Mouse (Mus musculus) cerebellum, adult 11 months (tissue): Measurements from ENCODE around the gene Dixdc1.

Source experiments
- DNase-seq: peaks from one replicate; pipeline ENCODE4 v3.0.0; 2022

Gene Dixdc1

DNA sequence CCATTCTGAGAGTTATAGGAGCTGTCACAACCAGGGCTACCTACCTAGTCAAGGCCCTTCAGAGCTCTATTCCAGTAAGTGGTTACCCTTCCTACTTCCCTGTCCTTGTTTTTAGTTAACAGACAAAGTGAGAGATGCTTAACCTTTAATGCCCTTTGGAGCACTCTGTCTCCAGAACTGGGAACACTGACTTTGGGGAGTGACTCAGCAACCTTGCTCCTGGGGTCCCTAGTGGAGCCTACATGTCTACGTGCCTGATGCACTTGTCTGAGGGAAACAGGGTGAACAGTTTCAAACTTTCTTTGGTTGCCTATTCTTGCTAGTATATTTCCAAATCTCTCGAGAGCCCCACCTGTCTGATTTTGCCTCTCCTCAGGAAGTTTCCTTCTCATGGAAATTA lies 3.4 kb upstream of the Dixdc1 start:
- DNase-seq, result no peak

DNA sequence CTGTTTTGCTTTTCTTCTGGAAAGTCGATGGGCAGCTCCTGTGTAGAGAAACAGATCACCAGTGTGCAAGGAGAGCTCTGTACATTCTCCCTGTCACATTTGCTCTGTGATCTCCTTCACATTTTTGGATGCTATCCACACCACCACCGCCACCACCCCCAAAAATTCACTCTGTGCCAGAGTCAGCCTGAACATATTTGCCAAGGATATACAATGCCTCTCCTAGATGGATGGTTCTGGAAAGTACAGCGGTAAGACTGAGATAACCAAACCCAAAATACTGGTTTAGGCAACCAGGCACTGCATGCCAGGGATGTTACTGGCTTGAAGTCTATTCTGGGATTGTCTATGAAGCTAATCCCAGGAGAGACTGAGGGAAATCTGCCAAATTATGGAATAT lies 2.9 kb upstream of the Dixdc1 start:
- DNase-seq, result no peak

DNA sequence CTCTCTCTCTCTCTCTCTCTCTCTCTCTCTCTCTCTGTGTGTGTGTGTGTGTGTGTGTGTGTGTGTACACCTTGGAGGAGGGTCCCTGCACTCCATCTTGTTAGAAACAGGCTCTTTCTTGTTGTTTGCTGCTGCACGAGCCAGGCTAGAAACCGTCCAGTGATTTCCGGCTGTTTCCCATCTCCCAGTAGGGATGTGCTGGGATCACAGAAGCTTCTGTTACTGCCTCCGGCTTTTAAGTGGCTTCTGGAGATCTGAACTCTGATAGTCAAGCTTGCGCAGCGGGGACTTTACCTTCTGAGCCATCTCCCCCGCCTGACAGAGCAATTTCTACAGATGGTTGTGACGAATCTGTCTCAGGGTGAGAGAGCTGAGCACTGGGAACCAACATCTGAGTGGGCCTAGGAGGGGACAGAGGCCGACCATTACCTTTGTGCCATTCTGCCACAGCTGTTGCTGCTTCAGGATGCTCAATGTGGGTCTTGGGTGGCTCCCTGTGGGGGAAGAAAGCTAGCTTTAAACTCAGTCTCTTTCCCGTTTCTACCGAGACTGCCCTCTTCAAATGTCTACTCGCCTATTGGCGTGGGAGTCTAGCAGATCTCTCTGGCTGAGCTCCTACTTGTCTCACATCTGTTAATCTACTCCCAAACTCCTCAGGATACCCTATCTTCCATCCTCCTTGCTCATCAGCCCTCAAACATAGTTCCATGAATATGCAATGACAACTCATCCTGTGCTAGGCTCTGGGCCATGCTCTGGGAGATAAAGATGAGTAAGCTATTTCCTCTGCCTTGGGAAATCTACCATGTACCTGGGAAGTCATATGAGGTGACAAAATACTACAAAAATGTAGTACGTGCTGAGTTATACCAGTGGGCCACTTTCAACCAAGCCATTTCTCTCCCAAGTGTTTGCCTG lies 1.8 kb upstream of the Dixdc1 start:
- DNase-seq, result no peak

DNA sequence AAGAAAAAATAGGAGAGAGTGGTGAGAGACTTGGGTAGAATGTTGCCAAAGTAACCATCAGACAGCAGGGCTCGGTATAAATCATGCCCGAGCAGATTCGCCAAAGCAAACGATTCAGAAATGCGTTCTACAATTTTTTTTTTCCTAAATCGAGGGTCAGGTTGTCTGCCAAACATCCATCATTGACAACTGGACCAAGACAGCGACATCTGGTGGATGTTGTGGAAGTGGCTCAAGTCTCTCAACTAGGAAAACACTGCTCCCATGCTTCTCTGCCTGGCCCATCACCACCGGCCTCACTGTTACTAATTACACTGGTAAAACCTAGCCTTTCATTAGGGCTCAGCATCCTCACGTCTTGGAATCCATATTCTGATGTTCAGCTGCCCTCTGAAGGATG lies 4.3 kb downstream of the Dixdc1 start:
- peak; percentile 63 for DNase-seq

DNA sequence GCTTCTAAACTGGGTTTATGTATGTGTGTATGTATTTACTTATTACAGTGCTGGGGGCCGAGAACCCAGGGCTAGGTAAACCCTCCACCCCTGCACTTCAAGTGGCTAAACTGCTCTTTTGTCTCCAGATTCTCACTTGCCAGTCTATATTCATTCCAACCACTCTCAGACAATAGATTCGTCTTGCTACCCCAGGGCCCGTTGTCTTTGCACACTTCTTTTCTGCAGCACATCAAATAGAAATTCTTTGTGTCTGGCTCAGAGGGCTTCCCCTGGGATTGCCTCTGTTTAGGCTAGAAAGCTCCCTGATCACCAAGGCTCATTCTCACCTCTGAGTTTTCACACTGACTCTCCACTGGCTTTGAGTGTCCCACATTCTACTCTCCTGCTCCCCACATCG lies 6.8 kb downstream of the Dixdc1 start:
- no peak for DNase-seq

DNA sequence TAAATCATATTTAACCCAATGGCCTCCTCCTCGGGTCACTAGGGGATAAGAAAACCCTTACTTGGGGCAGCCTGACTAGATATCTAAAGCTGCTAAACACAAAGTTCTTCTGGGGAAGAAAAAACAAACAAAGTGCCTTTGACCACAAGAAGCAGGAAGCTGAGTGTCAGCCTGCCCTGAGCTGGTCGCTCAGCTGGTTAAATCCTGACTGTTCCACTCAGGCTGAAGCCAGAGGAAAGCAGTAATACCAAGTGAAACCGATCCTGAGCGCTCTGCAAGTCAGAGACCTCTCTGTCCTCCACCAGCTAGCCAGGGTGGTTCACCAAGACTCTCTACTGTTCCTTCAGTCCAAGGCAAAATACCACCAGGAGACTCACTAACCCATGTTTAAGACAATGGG lies 9.7 kb downstream of the Dixdc1 start:
- no peak for DNase-seq

DNA sequence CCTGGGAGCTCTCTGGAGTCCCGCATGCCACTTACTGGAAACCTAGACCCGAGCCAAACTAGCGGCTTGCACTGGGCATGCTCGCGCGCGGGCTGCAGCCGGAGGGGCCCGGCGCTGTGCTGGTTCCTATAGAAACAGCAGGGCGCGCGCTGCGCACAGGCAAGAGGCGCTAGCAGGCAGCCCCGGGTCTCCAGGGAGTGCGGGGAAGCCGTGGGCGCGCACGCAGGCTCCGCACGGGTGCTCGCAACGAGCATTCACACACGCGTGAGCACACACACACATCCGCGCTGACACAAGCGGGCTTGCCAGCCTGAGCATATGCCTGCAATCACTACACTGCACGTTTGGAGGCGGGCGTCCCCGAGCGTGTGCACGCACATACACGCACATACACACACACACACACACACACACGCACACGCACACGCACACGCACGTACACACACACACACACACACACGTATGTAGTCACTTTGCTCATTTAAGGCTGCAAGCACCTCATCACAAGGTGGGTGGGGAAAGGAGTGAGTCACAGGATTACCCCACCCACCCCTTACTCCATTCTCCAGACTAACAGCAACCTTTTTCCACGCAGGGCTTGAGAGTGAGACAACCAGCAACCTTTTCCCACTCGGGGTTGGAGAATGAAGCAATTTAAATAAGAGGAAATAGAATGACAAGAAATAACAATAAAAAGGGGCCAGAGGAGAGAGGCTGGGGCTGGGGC lies 11.2 kb downstream of the Dixdc1 start:
- peak; percentile 79 for DNase-seq

DNA sequence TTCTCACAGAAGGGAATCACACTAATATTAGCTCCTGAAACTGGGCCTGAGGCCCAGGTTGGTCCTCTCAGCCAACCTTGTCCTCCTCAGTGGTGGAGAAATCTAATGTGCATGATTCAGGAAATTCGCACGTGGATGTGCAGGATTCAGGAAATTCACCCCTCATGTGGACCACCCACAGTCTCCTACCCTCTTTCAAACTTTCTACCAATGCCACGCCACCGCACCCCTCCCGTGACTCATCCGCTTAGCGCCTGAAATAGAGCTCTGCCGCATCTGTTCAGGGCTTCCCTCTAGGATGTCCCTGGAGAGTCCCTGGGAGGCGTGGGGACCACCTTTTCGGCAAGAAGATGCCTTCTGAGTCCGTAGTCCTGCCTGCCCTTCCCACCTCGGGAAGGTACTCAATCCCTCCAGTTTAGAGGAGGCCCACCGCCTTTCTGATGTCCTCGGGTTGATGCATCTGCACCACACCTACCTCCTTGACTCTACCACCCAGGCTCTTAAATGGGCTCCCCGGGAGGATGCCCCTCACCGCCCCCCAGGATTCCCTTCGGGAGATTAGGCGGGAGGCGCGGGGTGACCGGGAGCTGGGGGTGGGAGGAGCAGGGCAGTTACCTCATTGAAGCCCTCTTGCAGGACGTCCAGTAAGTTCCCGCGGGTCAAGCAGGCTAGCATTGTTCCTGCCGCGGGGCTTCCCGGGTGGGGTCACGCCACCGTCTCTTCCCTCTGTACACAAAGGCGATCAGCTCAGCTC lies 12.0 kb downstream of the Dixdc1 start:
- peak; percentile 53 for DNase-seq

DNA sequence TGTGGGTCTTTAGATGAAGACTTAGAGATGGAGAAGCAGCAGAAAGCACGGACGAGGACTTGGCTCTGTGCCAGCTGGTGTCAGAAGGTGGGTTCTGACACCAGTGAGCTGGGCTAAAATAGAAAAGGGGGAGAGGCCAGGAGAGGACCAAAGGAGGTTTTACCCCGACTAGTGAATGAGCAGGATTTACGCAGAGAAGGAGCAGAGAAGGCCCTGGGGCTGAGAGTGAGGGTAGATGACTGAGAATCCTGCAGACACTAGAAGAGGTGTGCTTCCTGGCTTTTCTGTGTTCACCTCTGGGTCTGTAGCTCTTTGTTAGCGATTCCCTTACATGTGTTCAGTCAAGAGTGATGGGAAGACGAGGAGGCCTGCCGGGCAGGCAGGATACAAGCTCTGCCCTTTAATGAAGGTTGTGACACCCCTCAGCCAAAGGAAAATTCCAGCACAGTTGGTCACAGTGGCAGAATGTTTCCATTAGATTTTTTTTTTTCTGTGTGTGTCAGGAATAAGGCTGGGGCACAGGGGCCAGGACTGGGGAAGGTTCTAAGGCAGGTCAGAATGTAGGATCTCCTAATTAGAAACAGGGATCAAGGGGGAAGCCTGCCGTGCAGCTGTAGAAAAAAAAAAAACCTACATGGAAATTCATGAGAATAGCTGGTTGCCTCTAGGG lies 13.3 kb downstream of the Dixdc1 start:
- no peak for DNase-seq

DNA sequence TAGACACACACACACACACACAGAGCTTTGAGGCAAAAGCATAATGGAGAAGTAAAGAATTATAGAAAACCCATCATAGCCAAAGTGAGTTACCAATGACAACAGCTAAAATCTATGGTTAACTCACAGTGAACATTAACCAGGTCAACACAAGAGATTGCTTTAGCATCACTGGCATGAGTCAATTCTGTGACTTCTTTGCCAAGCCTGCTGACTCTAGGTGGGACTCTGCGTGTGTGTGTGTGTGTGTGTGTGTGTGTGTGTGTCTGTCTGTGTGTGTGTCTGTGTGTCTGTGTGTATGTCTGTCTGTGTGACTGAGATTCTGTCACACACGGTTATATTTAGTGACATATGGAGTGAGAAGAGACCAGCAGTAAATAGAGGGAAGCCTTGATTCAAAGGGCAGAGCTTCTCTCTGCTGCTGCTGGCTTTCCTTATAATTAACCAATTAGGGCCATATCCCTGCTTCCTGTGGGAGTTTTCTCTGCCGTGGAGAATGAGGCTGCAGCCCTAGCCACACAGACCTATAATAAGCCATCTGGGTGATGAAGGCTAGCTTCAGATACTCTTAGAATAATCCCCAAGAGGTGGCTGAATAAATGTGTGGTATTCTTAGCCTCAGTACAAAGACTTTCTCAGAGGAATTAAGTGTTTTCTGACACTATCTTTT lies 14.5 kb downstream of the Dixdc1 start:
- DNase-seq, result no peak

DNA sequence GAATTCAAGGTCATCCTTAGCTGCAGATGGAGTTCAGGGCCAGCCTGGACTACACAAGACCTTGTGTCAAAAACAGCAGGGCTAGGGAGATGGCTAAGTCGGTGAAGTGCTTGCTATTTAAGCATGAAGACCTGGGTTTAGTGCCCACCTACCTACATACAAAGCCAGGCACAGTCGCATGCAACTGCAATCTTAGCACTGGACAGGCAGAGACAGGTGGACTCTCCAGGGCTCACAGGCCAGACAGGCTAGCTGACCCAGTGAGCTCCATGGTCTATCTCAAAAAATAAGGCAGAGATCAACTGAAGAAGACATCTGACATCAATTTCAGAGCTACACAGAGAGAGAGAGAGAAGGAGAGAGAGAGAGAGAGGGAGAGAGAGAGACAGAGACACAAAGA lies 15.2 kb downstream of the Dixdc1 start:
- DNase-seq, result no peak

DNA sequence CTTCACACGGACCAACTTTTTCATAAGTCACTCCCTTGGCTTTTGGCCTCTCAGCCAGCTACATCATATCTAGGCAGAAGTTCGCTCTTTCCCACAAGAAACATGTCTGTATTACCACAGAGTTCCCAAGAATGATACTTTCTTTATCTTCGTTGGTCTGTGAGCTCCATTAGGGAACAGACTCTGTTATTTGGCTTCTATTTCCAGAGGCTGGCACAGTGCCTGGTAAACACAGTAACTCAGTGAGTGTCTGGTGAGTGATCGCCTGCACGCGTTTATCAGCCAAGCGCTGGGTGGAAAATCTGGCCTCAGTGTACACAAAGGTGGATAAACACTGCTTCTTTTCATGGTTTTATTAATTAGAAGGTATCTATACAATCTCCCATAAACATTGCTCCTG lies 15.9 kb downstream of the Dixdc1 start:
- DNase-seq, result peak; percentile 83

DNA sequence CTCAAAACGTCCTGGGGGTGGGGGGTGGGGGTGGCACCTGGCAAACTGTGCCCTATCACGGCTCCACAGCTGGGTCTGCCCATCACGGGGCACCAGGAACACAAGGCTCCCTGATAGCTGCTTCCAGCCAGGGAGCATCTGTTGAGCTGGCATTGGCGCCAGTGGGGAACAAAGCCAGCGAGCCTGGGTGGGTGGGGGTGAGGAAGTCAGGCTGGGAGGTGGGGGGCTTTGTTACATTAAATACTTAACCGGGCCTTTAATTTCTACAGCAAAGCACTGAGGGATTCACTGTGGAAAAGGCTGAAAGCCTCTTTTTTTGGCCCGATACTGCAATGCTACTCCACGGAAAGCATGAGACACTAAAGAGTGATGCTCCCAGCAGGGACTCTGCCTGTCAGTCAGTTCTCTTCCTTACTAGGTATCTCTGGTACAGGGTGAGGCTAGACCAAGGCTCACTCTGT lies 16.8 kb downstream of the Dixdc1 start:
- no peak for DNase-seq

DNA sequence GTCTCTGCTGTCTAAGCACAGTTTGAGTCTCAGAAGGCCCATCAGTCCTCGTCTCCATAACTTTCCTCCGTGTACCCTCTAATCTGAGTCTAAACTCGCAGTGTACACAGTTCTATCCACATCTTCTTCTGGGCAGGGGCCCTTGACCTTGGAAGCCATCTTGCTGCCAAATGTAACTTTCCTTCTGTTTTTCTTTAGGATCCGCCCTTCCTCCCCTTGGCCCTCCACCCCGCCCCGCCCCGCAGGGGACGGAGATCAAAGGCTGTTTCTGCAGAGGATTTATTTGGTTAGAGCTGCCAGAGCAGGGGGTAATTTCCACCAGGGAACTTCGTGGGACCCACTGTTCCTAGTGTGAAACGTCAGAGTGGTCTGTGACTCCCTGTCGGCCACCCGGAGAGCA lies 18.3 kb downstream of the Dixdc1 start:
- DNase-seq, result no peak

DNA sequence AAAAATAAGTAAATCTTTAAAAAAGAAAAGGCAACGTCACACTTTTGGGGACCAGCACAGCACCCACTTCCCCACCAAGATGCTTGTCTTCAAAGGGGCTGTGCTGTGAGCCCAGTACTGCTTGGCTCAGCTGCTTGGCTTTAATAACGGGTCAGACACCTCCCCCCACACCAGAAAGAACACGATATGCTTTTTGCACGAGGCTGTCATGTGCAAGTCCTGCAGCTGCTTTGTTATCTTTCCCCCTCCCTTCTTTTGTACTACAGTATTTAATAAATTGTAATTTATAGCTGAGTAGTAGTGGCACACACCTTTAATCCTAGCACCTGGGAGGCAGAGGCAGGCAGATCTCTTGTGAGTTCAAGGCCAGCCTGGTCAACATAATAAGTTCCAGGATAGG lies 20.4 kb downstream of the Dixdc1 start:
- no peak for DNase-seq

DNA sequence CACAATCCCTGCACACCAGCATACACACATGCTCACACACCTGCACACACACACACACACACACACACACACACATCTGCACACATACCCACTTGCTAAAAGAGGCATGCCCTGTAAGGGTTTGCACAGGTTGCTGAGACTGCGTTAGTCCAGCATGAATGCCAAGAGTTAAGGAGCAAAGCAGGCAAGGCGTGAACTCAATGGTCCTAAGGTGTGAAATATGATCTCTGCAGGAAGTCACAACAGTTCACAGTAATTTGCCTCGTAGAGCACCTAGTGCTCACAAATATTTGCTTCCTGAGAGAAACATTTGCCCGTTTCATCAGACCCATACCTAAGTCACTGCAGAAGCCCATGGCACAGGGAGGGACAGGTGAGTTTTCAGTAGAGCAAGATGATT lies 25.1 kb downstream of the Dixdc1 start:
- DNase-seq, result no peak

DNA sequence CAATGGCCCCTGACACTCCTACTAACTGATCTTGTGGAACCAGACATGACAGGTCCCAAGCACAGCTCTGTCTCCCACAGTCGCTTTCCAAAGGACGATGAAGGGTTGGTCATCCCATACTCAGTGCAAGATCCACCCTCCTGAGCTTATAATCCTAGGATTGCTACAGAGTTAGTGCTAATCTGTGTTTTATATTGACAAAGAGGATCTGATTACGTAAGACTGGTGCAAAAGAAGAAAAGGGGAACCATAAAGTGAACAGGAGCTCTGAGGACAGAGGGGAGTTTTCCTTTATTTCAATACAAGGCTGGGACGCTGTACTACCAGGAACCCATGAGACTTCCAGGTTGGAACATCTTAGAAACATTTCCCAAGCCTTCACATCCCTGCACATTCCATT lies 28.0 kb downstream of the Dixdc1 start:
- DNase-seq, result no peak

DNA sequence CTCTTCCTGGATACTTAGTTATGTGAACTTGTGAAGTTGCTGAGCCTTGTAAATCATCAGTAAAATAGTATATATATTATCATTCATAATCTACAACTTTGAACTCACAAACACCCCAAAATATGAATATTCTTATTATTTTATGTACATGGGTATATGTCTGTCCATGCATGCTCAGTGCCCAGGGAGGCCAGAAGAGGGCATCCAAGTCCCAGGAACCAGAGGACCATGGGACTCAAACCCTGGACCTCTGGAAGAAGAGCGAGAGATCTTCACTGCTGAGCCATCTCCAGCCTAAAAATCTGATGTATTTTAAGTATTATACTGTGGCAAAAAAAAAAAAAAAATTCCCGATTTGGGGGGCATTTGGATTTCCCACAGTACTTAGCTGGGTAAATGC lies 30.2 kb downstream of the Dixdc1 start:
- no peak for DNase-seq

DNA sequence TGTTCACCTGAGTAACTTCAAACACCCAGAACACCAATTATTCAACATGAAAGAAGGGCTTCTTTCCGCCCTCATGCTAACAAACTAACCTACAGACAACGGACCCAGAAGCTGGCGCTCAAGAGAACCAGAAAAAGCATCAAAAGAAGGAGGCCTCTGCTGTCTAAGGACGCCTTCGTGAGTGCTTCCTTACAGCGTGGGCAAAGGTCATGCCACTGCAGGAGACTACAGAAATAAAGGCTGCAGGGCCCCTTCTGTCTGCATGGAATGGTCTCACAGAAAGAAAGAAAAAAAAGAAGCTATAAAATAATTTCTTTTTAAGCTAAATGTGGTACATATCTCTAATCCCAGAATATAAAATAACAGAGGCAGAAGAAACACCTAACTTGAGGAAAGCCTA lies 34.4 kb downstream of the Dixdc1 start:
- DNase-seq, result no peak

DNA sequence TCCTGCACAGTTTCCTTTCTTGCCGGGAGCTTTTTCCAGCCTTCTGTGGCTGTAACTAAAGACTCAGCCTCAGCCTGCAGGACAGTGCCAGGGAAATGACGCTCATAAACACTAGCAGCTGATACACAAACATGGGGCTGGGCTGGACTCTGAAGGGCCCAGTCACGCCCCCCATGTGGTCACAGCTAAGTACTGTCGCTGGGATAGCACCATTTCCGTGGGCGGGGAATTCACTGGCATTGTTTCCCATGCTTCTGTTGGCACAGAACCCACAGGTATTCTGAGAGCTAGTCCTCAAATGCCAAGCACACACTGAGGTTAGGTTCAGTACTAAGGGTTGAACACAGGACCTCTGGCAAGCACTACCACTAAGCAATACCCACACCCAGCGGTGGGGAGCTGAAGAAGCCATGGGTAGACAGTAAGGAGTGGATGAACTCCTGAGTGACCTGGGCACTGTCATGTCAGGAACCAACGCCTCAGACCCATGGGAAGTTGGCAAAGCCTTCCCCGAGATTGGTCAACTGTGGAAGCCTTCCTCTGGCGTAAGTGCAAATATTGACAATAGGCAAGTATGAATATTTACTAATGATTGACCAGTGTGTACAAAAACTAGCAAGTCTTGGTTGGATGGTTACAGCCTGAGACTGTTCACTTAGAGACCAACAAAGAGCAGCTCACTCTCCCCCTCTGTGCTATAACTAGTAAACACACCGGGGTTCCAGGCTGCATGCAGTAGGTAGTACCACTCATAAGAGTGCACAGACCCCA lies 38.2 kb downstream of the Dixdc1 start:
- DNase-seq, result peak; percentile 58
